Mouse (Mus musculus): ENCODE results near the gene Bmpr1b.

Gene Bmpr1b

GRCm38 (mm10) chr3:141905903-141906623 is 263.2 kb downstream of the Bmpr1b start:
- no peak for DNase-seq (ENCODE audit: low spot score)

DNA sequence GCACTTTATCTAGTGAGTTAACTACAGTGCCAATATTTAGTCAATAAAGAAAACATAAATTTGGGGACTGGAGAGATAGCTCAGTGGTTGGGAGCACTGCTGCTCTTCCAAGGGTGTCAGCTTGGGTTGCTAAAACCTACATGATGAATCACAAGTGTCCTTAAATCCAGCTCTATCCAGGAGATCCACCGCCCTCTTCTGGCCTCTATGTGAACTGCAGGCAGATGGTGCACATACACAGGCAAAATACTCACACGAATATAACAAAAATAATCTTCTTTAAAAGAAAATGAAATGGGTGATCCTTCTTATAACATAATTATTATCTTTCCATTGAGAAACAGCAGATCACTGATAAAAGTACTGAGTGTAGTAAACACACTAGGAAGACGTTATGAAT is 268.9 kb downstream of the Bmpr1b start:
- no peak for DNase-seq (ENCODE audit: low spot score)

- DNase-seq (ENCODE audit: low spot score) = no peak
Measured at GRCm38 (mm10) chr3:141899521-141899920, 269.7 kb downstream of the Bmpr1b start.

GRCm38 (mm10) chr3:141897698-141898097 is 271.5 kb downstream of the Bmpr1b start:
- DNase-seq (ENCODE audit: low spot score) = no peak

DNA sequence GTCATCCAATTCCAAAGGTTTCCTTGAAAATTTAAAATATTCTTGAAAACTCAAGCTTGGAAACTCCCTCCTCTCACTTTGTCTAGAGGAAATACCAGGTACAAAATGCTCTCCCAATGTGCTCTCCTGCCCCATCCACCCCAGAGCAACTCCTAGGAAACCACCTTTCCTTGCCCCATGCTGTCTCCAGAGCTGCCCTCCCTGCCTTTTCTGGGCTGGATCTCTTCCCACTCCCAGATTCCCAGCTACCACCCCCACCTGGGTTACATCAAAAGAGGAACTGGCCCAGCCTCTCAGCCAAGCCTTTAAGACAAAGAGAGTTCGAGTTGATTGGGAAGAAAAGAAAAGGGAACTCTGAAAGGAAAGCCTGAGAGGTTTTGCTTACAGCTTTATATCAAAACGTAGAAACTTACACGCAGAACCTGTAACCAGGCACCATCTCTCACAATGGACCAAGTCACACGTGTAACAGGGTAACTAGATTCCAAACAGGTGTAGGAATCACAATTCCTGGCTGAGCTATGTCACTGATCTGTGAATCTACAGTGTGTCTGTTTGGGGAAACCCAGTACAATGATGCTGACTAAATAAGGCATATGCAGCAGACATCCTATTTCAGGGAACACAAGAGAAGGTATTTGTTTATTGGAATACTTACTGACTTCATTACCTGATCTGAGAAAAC is 272.2 kb downstream of the Bmpr1b start:
- no peak for DNase-seq (ENCODE audit: low spot score)

GRCm38 (mm10) chr3:141895096-141895495 is 274.1 kb downstream of the Bmpr1b start:
- no peak for DNase-seq (ENCODE audit: low spot score)

DNA sequence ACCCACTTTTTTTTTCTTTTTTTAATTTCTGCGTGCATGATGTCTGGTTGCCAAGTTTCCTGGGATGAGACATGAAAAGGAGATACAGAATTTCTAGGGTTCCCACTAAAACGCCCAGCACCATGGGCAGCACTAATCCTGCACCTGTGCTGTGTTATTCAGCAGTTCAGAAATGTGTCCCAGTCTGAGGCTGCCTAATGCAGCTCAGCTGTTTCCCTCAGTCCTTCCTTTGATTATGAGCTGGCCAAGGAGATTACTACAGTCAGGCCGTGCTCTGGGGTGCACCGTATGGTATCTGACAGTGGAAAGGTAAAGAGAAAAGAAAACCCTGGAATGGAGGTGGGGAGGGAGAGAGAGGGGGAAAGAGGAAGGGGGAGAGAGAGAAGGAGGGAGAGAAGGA is 278.6 kb downstream of the Bmpr1b start:
- no peak for DNase-seq (ENCODE audit: low spot score)

DNA sequence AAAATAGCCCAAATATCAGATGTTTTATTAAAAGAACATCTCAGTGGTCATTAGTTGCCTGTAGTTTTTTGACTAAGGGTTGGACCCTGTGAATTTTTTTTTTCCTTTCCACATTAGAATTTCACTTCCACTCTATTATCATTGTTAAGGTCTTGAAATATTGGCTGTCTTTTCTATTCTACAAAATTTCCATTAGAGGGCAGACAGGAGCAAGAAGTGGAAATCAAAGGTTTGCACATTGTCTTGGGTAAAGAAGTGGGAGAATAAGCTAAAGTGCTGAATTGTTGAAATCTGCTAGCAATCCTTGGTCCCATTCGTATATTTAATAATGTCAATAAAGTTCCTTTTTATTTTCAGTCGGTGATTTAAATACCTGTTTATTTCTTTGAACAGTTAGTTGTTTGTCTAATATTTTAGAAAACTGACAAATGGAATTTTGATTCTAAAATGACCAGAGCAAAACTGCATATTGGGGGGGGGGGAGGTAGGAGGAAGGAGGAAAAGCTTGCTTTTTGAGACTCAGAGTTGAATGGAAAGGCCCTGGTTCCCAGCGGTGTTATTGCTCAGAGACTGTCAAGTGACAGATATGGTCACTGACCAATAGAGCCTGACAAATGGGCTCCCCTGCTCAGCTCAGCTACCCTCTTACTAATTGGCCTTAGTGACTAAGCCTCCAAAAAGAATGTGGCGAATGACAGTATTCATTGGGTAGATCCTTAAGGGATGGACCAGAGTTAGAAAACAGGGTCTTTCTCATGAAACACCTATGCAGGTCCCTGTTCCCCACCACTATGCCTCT is 281.6 kb downstream of the Bmpr1b start:
- DNase-seq (ENCODE audit: low spot score) = peak; percentile 75

DNA sequence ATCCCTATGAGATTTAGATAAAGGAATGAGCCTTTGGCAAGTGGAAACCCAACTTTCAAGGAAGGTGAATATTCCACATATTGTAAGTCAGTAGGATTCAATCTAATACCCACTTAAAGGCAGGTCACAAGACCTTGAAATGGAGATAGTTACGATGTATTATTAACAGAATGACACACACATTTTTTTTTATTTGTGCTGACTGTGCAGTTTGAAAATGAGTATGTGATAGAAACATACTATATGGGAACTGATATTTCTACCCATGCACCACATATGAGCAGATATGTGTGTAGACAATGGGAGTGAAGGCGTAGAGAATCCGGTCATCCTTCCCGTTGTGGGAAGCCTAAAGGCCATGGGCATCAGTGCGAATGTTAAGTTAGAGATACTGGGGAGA is 285.0 kb downstream of the Bmpr1b start:
- DNase-seq (ENCODE audit: low spot score) = no peak

GRCm38 (mm10) chr3:141882496-141882895 is 286.7 kb downstream of the Bmpr1b start:
- no peak for DNase-seq (ENCODE audit: low spot score)

GRCm38 (mm10) chr3:141872337-141873042 is 296.7 kb downstream of the Bmpr1b start:
- DNase-seq (ENCODE audit: low spot score) = peak; percentile 43

GRCm38 (mm10) chr3:141871805-141872204 is 297.4 kb downstream of the Bmpr1b start:
- no peak for DNase-seq (ENCODE audit: low spot score)

- DNase-seq (ENCODE audit: low spot score) = peak; percentile 86
Measured at GRCm38 (mm10) chr3:141862816-141863461, 306.3 kb downstream of the Bmpr1b start.

- DNase-seq (ENCODE audit: low spot score) = no peak
Measured at GRCm38 (mm10) chr3:141857123-141857522, 312.1 kb downstream of the Bmpr1b start.

DNA sequence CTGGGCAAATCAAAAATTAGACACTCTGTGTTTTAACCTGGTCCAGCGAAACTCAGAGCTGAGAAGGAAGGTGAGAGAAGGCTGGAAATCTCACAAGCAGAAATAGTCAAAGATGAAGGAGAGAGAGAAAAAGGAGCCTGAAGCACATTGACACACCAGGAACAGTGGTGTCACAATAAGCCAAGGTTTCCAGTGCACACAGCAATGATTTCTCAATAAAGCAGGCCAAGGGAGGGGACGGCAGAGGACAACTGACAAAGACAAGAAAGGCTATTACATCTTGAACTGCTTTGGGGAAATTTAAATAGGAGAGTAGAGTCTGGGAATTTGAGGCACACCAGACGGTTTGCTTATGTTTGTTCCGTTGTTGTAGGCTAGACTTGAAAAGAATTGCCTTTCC is 314.9 kb downstream of the Bmpr1b start:
- no peak for DNase-seq (ENCODE audit: low spot score)

DNA sequence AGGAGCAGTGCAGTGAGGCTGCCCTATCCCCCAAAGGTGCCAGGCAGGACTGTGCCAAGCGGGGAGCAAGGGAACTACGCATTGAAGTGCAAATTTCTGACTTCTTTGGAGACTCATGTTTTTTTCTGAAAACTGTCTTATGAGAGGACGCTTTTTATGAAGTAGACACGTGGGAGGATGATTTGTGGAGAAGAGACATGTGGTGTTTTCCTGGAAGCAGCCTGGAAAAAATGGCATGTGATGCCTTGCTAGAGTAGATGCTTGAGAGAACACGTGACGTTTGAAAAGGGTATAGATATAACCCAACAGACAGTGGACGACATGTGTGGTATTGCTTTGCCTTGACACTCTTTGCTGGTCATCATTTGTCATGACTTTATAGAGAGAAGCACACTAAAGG is 319.1 kb downstream of the Bmpr1b start:
- DNase-seq (ENCODE audit: low spot score) = no peak

DNA sequence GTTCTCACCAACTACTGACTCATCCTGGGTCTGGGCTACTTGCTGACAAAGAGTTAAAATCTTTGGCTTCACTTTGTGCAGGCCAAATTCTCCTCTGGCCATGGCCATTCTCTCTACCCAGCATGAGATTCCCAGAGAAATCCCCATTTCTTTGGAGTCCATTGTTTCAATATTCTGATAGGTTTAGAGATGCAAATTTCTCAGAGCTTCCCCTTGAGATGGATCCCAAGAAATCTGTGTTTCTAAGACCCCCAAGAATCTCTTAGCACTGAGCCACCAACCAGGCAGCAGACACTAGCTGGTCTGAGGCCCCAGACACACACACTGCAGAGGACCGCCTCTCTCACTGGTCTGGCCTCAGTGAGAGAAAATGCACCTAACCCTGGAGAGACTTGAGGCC is 320.0 kb downstream of the Bmpr1b start:
- no peak for DNase-seq (ENCODE audit: low spot score)

DNA sequence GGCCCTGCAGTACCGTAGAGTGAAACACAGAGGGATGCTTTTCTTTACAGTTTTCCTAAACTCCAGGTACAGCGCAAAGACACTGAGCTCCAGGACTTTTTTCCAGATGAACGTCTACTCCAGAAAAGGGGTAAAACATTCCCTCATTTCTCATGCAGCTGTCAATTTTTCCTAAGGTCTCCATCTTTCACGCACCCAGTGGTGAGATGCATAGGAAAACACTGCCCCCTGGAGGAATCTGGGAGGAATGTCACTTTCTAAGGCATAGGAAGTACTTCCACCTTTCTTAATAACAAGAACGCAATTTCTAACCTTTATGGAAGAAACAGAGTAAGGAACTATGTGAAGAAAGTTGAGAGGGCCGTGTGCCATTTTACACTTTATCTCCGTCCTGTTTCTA is 330.4 kb downstream of the Bmpr1b start:
- DNase-seq (ENCODE audit: low spot score) = peak; percentile 76

DNA sequence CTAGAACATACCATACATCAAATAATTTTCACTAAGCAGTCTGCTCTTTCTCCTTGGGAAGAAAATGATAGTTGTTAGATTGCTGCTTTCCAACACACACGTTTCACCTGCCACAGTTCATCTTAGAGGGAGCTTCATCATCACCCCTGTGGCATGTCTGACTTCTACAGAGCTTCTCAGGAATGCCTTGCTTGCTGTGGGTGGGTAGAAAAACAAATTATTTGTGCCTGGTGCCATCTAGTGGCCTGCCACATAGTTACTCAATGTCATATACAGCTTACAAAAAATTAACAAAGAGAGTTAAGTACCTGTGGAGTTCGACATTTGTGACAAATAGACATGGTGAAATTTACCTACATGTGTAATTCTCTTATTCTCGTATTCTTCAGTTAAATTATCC is 338.1 kb downstream of the Bmpr1b start:
- peak; percentile 88 for DNase-seq (ENCODE audit: low spot score)

DNA sequence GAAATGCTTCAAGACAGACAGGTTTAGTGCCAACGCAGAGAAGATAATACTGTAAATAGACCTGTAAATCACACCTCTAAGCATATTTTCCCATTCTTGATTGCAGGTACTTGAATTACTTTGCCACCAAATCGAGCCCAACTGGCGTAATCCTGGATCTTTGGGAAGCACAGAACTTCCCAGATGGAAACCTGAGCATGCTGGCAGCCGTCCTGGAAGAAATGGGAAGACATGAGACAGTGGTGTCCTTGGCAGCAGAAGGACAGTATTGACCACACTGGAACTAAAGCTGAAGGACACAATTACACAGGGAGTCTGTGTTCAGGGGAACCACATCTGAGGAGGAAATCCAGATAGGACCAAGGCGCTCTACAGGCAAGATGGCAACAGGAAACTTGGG is 340.9 kb downstream of the Bmpr1b start:
- DNase-seq (ENCODE audit: low spot score) = no peak

DNA sequence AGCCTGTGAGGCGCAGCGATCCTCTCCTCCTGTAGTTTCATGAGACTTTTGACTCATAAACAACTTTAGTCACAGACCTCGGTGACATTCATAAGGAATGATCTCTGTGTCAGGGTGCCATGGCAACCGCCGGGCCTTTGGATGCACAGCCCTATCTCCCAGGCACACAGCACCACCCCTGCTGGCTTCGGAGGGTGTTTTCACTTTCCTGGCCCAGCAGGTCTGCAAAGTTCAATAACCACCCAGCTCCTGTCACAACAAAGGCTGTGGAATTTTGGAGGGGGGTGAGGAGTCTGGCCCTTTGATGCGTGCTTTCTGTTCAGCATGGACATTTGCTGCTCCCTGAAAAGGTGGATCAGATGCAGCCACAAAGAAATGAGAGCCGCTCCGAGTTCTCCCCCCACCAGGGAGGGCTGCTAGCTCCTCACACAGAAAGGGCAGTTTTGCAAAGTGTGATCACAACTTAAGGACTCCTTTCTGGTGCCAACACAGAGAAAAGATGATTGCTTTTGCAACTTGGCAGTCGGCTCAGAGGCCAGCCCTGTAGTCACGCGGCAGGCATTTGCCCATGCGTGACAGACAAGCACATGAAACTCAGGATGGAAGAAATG is 349.8 kb downstream of the Bmpr1b start:
- peak; percentile 62 for DNase-seq (ENCODE audit: low spot score)

Measured in retina, embryonic 14.5 days (tissue).